In genomic region chr15:27050673-27051072, GRCm38 (mm10) we compare ENCODE assay signal across 24 mouse cellular contexts.
"Had no signal": no experiment of that assay in that cellular context is flagged by ENCODE, and none has a peak within 500 bp of the region (broad histone marks: within the 10 kb centered on the region; RNA-seq: fewer than 3 reads in every experiment).

No protein-coding gene starts in this region.

- DNase-seq: gastrocnemius, adult 2 months; gastrocnemius, postnatal 10 days; gastrocnemius, postnatal 25 days; heart, adult 18-20 months; heart, postnatal 10 days; heart, postnatal 4 days; kidney, adult 18-20 months; kidney, adult 8-10 months; kidney, postnatal 10 days; kidney, postnatal 25 days; kidney, postnatal 4 days; liver had no signal

- H3K27ac ChIP-seq: gastrocnemius, adult 2 months; heart, embryonic 10.5 days; hindbrain, embryonic 10.5 days; hindbrain, embryonic 12.5 days; hindbrain, embryonic 14.5 days; layer of hippocampus, adult 2 months; left cerebral cortex, adult 2 months; limb, embryonic 10.5 days; limb, embryonic 12.5 days had no signal

- H3K4me2 ChIP-seq: heart, embryonic 12.5 days; hindbrain, embryonic 12.5 days; hindbrain, embryonic 14.5 days; limb, embryonic 12.5 days; liver, embryonic 11.5 days had no signal

- H3K27me3 ChIP-seq: heart, embryonic 12.5 days; hindbrain, embryonic 12.5 days; limb, embryonic 12.5 days had no signal

- H3K9me3 ChIP-seq: heart, embryonic 10.5 days; heart, embryonic 12.5 days; hindbrain, embryonic 10.5 days; hindbrain, embryonic 12.5 days; limb, embryonic 10.5 days; limb, embryonic 12.5 days had no signal

- ATAC-seq: hindbrain, embryonic 16.5 days; inflammation-experienced regulatory T-cells, adult 6 months had no signal

- H3K4me3 ChIP-seq: gastrocnemius, adult 2 months; heart, embryonic 10.5 days; heart, embryonic 12.5 days; hindbrain, embryonic 10.5 days; hindbrain, embryonic 12.5 days; layer of hippocampus, adult 2 months; left cerebral cortex, adult 2 months; limb, embryonic 10.5 days; limb, embryonic 12.5 days had no signal

- H3K9ac ChIP-seq: heart, embryonic 12.5 days; hindbrain, embryonic 12.5 days; hindbrain, embryonic 14.5 days; limb, embryonic 12.5 days had no signal

- H3K4me1 ChIP-seq: heart, embryonic 10.5 days; heart, embryonic 12.5 days; hindbrain, embryonic 10.5 days; hindbrain, embryonic 12.5 days; limb, embryonic 10.5 days; limb, embryonic 12.5 days had no signal

- H3K36me3 ChIP-seq: heart, embryonic 10.5 days; heart, embryonic 12.5 days; hindbrain, embryonic 10.5 days; hindbrain, embryonic 12.5 days; limb, embryonic 10.5 days; limb, embryonic 12.5 days had no signal
